Mouse (Mus musculus) bone marrow, adult 2 months (tissue): ENCODE data around the gene Brpf3. TPM values are rescaled to one million over a fixed set of nuclear protein-coding genes. Genes with fewer than 3 reads are reported as not detected.

Experiments used
- H3K27ac ChIP-seq: fragments of 200-500 bp; 2 replicates; pipeline ENCODE4 v1.5.1; 2012; ENCODE audit warnings: low read depth, mild to moderate bottlenecking, control low read depth, inconsistent platforms, low read length; ENCODE audit not compliant: control insufficient read depth, poor library complexity, insufficient read depth
- H3K4me1 ChIP-seq: fragments of 200-500 bp; 2 replicates; pipeline ENCODE4 v1.6.1; 2011; ENCODE audit warnings: low read length; ENCODE audit not compliant: control insufficient read depth, insufficient read depth
- H3K4me3 ChIP-seq: fragments of 200-500 bp; replicated peaks from 2 replicates; pipeline ENCODE3; 2011; ENCODE audit warnings: mild to moderate bottlenecking, low read depth, low read length, control low read depth; ENCODE audit not compliant: control insufficient read depth
- CTCF ChIP-seq: fragments of 200-500 bp; IDR thresholded peaks from 2 replicates; pipeline ENCODE4 v1.5.1; 2011; ENCODE audit warnings: low read length, control low read depth; ENCODE audit not compliant: control insufficient read depth, insufficient read depth
- POLR2A ChIP-seq: fragments of 200-500 bp; IDR thresholded peaks from 2 replicates; pipeline ENCODE4 v1.6.1; 2011; ENCODE audit warnings: low read depth, mild to moderate bottlenecking, control low read depth, low read length, borderline replicate concordance; ENCODE audit not compliant: control insufficient read depth
- WGBS: fragments of 180-500 bp; shearing (Covaris S2); methylation state at CpG from one replicate; pipeline ENCODE4 v1.1.7; 2018; 5-methylcytosine and 5-hydroxymethylcytosine counted together
- polyA plus RNA-seq: library from polyadenylated mRNA; stranded (reverse); fragments of >200 nt; gene quantifications from 2 replicates; pipeline ENCODE4 v1.2.4, GENCODE M21; 2011; ENCODE audit warnings: low replicate concordance; ENCODE audit not compliant: missing spikeins, insufficient read depth, insufficient read length

Brpf3 gene
- polyA plus RNA-seq, result 117 and 133 TPM in 2 replicates

GRCm38 (mm10) chr17:28800671-28801412 lies at the start of gene Brpf3:
Gene Brpf3, plus strand, starts transcription at chr17:28801090.
- TF ChIP-seq CTCF, result peak; percentile 61
- peak; percentile 66; the same call in 1 of the 2 replicates for TF ChIP-seq POLR2A
- H3K27ac ChIP-seq, result peak within 1 kb of the TSS; percentile 98
- H3K4me3 ChIP-seq, result peak within 1 kb of the TSS; percentile 91
- H3K4me1 ChIP-seq, result no peaks in the 10 kb centered on the region
- WGBS, result 1% methylated on average over 84 of the region's 99 CpGs

- peaks cover 5% of the 10 kb centered on the region; the same call in 1 of the 2 replicates for H3K4me1 ChIP-seq
- H3K4me3 ChIP-seq, result no peak overlapping the region
- WGBS, result 11% methylated on average over 5 of the region's 5 CpGs
- TF ChIP-seq POLR2A, result no peak
- TF ChIP-seq CTCF, result no peak
- peak overlapping the region; percentile 60 for H3K27ac ChIP-seq
Measured at GRCm38 (mm10) chr17:28756447-28756846, 44.4 kb upstream of the Brpf3 start.

GRCm38 (mm10) chr17:28757470-28757869 lies 43.4 kb upstream of the Brpf3 start:
- H3K4me1 ChIP-seq, result peaks cover 3% of the 10 kb centered on the region; the same call in 1 of the 2 replicates
- H3K4me3 ChIP-seq, result no peak overlapping the region
- WGBS, result 48% methylated on average over 2 of the region's 2 CpGs
- TF ChIP-seq POLR2A (no peak), CTCF (no peak)
- H3K27ac ChIP-seq, result no peak overlapping the region

DNA sequence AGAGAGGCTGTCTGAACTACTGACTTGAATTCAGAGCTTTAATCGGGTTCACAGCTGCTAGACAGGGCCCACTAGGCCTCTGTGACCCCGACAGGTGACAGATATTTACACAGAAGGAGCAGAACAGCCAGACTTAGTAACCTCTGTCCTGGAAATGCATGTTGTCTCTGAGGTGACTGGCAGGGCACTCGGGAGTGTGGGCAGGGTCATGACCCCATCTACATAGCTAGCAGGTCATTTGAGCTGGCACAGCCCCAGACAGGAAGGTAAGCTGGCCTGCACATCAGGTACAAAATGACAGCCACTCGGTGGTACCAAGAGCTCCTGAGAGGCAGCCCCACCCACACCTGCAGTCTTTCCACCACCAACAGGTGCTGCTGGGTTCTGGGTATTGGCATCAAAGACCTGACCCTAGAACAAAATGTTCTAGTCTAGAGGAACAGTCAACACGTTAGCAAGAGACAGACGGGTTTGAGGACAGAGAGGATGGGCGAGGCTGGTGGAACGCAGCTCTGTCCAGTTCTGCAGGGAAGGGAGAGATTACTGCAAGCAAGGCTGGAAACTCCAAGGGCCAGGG lies 40.1 kb upstream of the Brpf3 start:
- Histone ChIP-seq H3K4me3 (no peak overlapping the region), H3K4me1 (peaks cover 3% of the 10 kb centered on the region; the same call in 1 of the 2 replicates), H3K27ac (no peak overlapping the region)
- WGBS, result 71% methylated on average over 8 of the region's 8 CpGs
- TF ChIP-seq POLR2A, result no peak
- TF ChIP-seq CTCF, result no peak

GRCm38 (mm10) chr17:28761871-28762270 lies 39.0 kb upstream of the Brpf3 start:
- Histone ChIP-seq H3K27ac (no peak overlapping the region), H3K4me3 (no peak overlapping the region), H3K4me1 (no peaks in the 10 kb centered on the region; the same call in 1 of the 2 replicates)
- peak; percentile 97 for TF ChIP-seq CTCF
- TF ChIP-seq POLR2A, result no peak
- 9% methylated on average over 3 of the region's 3 CpGs for WGBS

- 27% methylated on average over 3 of the region's 3 CpGs for WGBS
- H3K4me1 ChIP-seq, result no peaks in the 10 kb centered on the region
- no peak overlapping the region for H3K27ac ChIP-seq
- no peak overlapping the region for H3K4me3 ChIP-seq
- TF ChIP-seq POLR2A, result no peak
- no peak for TF ChIP-seq CTCF
Measured at GRCm38 (mm10) chr17:28766203-28766602, 34.7 kb upstream of the Brpf3 start.

GRCm38 (mm10) chr17:28766781-28767515 lies 33.9 kb upstream of the Brpf3 start:
- H3K4me1 ChIP-seq, result no peaks in the 10 kb centered on the region
- H3K4me3 ChIP-seq, result no peak overlapping the region
- 81% methylated on average over 11 of the region's 11 CpGs for WGBS
- TF ChIP-seq POLR2A, result no peak
- TF ChIP-seq CTCF, result no peak
- no peak overlapping the region for H3K27ac ChIP-seq
